Mouse (Mus musculus) testis, postnatal 14 days (tissue): ENCODE measurements around the gene Crlf1.

Experiments
- DNase-seq: peaks from one replicate; pipeline ENCODE4 v3.0.0; 2021; ENCODE audit warnings: low spot score

Crlf1 gene

DNA sequence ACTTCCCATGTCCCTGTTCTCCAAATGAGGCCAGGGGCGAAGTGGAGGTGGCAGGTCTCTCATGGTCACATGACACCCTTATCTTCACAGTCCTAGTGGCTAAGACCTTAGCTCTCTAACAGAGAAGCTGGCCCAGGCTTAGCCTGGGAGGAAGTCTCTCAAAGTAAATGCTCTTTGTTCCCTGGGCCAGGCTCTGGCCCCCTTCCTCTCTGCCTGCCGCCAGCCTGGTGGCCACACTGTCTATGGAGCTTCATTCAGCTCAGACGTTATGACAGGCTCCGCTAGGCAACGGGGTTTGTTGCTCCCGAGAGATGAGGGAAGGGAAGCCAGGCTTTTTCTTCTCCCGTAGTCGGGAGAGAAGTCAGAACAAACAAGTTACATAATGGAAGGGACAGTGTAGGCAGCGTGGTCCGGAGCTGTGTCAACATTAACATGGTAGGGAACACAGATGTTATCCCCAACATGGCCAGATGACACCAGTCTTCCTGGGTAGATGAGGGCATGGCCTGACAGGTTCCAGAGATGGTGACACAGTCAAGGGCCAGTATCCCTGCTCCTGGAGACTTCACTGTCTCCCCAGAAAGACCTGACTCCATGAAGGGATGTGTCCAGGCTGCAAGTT is 23.6 kb upstream of the Crlf1 start:
- DNase-seq: no peak

DNA sequence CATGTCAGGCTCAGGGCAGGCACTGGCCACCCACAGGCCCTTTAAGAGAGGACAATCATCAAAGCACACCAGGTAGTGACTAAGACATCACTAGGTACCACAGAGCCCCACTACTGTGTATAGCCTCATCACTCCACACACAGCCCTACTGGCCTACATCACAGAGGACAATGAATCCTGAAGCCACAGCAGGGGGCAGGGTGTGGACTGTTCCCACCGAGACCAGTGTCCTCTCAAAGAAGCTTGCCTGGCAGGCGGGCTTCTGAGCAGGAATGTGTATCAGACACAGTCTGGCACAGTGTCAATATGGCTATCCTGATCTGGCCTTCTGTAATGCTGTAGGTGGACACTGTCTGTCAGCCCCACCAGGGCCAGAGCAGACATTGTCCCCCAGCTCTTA is 23.0 kb upstream of the Crlf1 start:
- DNase-seq: no peak

DNA sequence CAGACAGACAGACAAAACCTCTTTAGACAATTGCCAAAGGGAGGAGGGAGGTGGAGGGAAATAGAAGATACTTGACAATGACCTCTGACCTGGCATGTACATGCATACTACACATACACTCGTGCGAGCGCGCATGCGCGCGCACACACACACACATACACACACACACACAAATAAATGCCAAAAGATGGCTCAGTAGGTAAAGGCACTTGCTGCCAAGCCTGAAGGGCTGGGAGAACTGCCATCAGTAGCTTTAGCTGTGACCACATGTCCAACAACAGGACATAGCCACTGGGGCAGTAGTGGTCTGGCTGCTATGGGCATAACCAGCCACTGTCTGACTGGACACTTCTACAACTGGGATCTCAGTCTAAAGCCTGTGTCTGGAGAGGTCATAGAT is 21.1 kb upstream of the Crlf1 start:
- DNase-seq: no peak

DNA sequence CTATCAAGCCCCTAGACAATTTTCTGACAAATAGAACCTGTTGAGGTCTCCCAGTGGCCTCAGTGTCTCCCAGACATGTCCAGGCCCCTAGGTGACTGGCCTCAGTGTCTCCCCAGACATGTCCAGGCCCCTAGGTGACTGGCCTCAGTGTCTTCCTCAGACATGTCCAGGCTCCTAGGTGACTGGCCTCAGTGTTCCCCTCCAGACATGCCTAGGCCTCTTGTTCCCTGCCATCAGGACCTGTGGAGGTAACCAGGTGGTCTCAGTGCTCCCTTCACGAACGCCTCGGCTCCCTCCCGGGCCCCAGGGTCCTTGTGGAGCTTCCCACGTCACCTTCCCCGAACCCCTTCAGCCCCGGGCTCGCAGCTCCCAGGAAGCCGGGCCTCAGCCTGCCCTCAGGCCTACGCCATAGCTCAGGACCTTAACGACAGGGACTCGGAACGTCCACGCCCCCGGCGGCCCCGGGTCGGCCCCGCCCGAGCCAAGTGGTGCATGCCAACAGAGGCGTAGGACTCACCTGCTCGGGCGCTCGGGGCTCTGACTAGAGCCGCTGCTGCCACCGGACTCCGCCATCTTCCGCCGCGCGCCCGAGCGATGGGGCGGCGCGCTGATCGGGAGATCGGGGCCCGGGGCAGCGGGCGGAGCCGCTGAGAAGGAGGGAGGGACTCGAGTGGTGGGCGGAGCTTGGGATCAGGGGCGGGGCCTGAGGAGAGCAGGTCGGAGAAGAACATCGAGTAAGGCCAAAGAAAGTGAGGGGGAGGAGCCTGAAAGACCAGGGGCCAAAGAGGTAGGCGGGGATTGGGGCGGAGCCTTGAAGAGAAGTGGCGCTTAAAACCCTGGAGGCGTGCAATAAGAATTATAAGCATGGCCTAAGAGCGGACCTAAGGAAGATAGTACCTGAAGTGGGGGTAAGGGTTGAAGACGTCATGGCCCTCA is 16.4 kb upstream of the Crlf1 start, which contains the start of gene Klhl26:
TSS of gene Klhl26 (minus strand) at position 636 of the 936 bp plus-strand sequence.
- DNase-seq: peak; percentile 97

DNA sequence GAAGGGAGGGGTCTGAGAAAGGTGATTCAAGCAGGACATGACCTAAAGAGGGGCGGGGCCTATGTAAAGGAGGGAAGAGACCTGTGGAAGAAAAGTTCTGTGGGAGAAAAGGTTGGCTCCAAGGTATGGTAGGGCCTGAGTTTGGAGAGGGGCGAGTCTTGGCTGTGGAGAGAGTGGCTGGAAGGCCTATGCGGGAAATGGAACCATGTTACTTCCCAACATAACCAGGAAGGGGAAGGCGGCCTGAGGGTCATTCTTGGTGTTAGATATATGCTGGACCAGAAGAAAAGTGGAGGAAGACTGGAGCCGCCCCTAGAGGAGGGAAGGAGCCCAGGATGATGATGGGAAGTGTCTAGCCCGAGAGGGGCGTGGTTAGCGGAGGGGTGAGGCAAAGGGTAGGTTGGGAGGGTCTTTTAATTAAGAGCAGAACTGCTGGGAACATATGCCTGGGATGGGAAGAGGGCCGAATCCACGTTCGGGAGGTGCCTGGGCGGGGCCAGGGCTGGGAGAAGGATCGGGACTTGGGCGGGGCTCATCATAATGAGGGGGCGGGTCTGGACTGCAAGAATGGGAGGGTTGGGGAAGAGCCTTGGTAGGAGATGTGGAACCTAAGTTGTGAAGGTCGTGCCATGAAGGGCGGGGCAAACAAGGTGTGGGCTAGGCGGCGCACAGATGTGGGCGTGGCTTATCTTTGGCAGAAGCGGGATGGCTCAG is 15.5 kb upstream of the Crlf1 start:
- peak; percentile 72 for DNase-seq

DNA sequence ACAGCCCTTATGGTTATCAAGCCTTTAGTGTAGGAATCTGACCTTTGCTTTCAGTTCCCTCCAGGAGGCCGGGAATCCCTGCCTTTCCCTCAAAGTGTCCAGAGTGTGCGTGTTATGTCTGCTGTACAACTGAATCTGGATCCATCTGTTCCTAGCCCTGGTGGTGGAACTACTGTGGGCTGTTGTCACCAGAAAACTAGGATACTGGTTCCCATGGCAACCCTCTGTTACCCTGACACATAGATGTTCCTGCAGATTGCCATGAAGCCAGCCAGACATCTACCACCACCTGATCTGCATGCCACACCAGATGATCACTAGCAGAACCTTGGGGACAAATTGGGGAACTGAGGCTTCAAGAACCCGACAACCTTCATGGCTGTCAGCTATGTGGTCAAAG is 11.1 kb upstream of the Crlf1 start:
- DNase-seq: no peak

DNA sequence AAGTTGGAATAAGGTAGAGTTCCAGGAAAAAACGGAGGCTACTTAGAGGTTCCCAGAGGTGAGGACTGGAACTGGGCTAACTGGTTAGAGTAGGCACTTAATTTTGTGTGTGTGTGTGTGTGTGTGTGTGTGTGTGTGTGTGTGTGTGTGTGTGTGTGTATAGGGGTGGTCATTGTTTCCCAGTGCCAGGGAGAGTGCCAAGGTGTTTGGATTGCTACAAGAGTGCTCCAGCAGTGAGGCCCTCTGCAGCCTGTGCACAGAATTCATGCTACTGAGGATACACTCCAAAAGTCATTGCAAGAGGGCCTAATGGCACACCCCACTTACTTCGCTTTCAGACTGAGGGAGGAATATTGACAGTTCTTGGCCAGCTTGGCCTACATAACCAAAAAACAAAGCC is 10.0 kb upstream of the Crlf1 start:
- DNase-seq: no peak

DNA sequence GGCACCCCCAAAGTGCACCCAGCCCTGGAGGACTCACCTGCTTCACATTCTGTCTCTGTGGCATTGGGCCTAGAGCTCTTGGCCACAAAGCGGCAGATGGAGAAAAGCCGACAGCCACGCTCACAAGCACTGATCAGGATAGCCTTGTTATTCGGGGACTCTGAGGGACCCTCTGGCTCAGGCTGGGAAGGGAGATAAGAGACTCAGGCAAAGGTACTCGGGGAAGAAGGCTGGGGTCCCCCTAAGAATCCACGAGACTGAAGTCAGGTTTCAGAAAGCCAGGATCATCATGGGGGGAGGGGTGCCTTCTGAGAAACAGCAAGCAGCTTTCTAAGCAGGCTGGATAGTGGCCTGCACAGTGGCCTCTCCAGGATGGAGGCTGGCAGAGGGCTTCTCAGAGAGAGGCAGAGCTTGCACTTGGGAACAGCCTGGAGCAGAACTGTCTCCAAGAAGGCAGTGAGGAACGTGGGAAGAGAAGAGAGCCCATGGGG is 6.7 kb upstream of the Crlf1 start:
- no peak for DNase-seq

DNA sequence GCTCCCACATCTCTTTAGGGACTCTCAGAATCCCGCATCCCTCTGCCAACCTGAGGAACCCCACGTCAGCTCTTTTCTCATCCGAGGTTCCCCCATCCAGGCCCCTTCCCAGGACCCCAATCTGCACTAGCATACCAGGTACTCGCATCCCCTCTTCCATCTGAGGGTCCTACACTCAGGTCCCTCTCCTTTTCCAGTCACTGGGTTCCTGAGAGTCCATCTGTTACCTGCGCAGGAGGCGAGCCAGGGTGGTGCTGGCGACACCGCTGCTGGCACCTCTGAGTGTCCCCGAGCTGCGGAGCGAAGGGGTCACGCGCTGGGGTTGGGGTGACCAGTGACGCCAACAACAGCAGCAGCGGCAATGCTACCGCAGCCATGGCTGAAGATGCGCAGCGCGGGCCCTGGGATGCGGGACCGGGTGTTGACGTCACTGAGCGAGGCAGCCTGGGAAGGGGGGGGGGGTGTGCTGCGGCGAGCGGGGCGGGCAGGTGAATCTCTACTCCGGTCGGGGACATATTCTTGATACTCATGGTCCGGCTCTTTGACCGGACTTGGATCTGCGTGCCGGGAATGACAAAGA is 5.9 kb upstream of the Crlf1 start, which contains the start of gene Tmem59l:
TSS of gene Tmem59l (minus strand) at position 418 of the 580 bp plus-strand sequence.
- DNase-seq: no peak

DNA sequence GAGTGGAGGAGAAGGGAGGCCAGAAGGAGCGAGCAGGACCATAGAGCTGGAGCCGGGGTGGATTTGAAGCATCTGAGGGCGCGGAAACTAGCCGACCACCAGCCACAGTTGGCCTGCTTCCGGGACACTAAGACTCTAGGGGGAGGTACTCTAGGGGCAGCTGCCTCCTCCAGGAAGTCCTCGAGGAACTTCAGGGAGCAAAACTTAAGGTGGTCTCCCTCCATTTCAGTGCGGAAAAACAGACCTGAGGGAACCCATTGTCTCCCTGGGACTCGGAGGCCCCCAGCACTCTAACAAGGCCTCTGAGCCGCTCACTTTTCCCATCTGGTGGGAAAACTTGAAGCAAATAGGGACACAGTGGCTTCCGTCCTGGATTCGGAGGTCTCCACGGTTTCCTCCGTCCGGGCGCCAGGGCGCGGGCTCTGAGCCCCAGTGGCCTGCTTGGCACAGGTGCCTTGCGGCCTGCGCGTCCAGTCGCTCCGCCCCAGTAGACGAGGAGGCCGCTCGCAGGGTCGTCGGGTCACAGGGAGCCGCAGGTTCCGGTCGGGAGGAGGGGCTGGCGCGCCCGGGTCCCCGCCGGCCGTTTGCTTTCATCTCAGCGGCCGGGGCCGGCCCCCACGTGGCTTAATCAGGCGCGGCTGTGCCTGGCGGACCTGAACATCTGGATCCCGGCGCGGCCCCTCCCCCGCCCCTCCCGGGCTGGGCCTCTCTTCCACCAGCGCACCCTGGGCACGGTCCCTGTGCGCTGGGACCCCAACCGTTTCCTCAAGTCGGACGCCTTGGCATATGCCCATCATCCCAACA is 4.8 kb upstream of the Crlf1 start:
- DNase-seq: peak; percentile 80

DNA sequence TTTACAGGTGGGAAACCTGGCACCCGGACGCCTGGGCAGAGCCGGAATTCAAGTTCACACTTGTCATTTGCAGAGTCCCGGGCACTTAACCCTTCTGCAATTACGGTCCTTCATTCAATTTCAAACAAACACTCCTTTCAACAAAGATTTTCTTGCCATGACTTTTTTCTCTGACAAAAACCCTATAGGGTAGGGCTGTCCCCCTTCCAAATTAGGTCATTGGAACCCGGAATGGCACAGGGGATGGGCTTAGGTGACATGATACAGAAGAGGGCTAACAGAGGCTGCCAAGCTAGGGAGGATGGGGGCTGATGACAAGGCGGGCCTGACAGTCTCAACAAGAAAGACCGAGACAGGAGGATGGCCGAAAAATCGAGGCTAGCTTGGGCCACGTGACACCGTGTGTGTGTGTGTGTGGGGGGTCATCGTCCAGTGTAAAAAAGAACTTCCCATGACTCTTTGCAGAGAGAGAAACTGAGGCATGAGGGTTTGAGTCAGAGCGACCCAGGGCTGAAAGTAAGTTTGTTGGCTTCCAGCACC is 4.0 kb upstream of the Crlf1 start:
- no peak for DNase-seq

DNA sequence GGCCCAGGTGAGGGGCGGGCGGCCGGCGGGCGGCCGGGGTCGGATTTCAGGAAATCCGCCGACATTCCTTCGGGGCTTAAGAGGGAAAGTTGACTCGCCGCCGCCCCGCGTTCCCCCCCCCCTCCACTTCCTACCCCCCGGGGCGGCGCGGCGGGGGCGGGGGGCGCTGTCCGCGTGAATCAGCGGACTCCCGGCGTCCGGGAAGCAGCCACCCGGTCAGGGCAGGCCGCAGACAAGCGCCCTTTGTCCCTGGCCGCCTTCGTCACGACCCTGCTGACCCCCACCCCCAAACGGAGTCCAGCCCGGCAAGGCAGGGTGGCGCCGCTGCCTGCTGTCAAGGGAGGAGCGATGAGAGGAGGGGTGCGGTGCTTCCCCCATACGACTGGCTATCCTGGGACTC is 3.4 kb upstream of the Crlf1 start:
- DNase-seq: no peak

DNA sequence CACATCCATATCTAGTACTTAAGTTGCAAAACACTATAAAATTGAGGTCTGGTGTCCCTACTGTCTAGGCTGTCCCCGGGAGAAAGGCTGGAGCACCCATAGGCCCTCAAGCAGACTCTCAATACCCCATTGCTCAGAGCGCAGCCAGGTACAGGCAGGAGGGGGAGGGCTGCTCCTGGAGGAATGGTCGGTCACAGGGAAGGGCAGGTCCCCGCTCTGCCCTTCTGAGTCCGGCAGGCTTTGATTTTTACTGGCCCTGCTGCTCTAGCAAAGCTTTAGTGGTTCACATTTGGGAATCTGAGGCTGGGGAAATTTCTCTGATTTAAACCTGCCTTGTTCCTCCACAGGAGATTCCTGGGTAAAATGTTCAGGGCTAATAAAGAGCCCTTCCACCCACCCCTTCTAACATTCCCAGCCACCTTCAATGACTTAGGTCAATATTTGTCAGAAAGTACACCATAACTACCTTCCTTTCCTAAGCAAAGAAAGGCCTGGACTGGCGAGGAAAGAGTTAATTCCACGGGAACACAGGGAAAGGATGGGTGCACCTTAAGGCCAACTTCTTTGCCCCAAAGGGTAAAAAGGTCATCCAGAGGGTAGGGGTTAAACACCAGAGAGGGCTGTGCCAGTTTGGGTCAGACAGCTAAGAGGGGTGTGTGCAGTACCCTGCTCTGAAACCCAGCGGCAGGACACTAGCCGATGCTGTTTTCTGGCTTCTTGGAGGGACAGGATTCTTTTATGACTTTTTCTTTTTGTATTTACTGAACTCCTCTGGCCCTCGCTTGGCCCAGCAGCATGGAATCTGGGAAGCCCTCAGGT is 2.7 kb upstream of the Crlf1 start:
- no peak for DNase-seq

DNA sequence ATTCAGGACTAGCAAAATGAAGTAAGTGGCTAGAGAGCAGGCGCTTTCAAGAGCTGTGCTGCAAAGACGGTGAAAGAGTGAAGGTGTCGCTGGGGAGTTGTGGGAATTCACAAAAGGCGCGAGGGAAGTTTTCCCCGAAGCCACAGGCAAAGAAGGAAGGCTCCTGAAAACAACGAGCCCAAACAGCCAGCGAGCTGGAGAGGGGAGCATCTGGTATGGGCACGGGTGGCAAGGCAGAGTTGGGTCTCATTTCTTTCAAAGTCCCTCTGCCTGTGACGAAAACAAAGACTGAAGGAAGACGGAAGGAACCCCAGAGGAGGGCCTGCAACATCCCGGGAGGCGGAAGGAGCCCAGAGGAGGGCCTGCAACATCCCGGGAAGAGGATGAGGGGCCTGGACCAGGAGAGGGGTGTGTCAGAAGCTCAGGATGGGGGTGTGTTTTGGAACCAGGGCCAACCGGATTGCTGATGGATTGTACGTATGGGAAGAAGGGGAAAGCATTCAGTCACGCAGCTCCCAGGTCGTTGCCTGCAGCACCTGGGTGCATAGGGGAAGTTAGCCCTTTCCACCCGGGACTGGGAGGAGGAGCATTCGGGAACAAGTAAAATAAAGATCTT is 2.0 kb upstream of the Crlf1 start:
- DNase-seq: no peak

DNA sequence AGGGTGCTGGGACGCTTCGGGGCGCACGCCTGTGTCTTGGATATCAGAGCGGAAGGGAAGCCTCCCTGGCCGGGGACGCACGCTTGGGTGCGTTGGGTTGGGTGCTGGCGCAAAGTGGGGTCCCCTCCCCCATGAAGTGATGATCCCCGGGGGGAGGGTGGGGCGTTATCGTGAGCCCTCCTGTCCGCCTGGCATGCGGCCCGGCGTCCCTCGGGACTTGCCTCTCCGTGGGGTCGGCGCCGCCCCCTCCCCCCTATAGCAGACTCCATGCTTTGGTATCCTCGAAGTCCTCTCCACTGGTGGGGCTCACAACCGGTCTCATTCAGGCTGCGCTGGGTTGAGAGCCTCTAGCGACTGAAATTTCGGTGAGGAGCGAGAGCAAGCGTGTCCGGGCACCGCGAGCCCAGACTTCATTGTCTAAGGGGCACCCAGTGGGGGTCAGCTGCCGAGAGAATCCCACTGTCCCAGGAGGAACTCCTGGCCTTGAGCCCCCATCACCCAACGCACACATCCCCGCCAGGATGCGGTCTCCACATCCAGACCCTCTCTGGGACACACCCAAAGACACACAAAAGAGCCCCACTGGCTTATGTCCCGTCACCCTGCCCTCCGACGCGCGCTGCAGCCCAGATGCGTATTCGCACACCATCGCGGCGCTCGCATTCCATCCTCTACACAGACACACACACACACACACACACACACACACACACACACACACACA is 896 bp downstream of the Crlf1 start:
- DNase-seq: no peak

DNA sequence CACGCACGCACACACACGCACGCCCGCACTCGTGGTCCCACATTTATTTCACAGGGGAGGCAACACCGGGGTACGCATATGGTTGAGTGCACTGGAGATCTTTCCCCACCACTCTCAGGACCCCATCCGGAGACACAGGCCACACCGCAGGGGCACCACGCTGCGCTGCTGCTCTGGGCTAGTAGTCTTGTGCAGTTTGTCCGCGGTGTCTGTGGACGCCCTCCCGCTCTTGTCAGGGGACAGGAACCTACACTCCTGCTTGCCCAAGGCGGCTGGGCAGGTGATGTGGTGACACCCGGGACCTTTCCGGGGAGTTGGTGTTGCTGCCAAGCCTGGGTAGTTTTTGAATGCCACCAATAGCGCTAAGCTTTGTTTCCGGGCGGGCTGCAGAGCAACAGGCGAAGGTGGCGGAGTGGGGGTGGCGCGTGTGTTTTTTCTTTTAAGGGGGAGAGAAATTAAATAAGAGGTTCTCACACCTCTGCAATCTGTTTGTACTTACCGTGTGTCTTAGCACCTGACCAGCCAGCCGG is 1.5 kb downstream of the Crlf1 start:
- DNase-seq: no peak

DNA sequence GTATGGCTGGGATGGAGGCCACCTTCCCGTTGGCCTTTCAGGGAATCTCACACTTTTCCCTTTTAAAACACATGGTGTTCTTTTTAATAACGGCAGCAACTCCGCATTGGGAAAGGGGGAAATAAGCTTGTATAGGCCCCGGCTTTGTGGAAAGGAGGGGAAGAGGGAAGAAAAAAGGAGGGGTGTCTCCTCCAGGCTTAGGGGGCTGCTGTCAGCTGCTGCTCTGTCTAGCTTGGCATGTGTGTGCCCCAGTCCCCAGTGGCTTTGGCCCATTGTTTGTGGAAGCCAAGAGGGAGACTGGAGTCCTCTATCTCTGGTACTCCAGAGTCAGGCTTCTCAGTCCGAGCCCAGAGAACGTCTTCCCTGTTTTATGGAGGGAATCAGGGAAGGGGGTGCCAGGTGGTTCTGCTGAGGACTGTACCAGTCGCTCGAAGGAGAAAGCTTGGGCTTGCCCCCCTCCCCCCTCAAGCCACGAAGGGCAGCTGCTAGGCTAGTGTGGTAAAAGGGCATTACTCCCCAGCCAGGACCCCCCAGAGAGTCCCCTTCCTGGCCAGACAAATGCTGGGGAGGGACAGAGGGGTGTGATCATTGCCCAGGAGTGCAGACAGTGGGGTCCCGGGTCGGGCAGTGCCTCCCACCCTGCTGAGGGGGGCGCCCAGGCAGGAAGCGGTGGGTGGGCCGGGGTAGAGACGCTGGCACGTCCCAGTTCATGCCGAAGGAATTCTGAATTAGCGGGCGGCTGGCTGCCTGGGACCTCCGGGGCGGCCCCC is 2.2 kb downstream of the Crlf1 start:
- DNase-seq: no peak

DNA sequence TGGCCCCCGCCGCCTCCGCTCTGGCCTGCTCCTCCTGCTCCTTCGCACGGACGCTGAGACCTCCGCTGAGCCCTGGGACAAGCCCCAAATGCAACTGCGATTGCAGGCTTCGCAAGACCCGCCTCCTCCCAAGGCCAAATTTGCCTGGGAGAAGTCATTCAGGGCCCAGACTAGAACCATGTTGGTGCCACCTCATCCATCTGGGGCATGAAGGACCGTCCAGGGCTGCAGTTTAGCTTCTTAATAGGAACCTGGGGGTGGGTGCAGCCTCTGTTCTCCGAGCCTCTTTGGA is 2.8 kb downstream of the Crlf1 start:
- DNase-seq: no peak
